Mouse (Mus musculus) central nervous system, embryonic 14 days (tissue): Measurements from ENCODE around the gene Tysnd1. TPM values are rescaled to one million over a fixed set of nuclear protein-coding genes. Genes with fewer than 3 reads are reported as not detected.

Source experiments
- polyA plus RNA-seq: library from polyadenylated mRNA; depleted of rRNA; stranded (reverse); fragments of >200 nt; gene quantifications from 2 replicates; pipeline ENCODE4 v1.2.3, GENCODE M21; 2012; rRNA removed

The Tysnd1 gene
- 37.0 and 39.0 TPM in 2 replicates for polyA plus RNA-seq

DNA sequence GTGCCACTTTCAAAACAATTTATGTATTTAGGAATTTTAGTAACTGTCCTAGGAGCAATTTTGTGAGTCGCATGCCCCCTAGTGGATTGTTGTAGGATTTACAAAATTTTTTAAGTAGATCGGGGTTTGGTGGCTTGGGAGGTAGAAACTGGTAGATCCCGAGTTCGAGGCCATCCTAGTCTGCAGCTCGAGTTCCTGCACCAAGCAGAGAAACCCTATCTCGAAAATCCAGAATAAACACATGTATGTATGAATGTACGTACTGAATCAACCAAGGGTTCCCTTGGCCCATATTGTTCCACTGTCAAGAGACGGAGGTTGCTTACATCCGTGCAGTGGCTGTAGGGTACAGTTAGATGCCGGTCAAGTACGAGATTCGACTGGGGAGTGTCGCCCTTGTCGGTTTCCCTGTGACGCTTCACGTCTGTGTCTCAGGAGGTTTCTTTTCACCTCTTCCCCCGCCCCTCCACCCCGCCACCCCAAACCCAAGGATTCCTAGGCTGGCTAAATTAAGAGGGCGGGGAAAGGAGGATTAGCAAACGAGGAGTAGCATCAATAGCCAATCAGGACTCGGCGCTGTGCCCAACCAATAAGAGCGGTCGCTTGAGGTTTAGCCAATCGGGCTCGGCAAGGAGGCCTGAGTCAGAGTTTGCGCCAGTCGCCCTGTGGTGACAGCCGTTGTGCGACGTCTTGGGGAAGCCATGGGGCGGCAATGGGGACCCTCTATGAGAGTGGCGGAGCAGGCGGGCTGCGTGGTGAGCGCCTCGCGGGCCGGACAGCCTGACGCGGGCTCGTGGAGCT lies at the start of gene Tysnd1:
TSS of gene Tysnd1 (plus strand) at position 645 of the 801 bp plus-strand sequence.

DNA sequence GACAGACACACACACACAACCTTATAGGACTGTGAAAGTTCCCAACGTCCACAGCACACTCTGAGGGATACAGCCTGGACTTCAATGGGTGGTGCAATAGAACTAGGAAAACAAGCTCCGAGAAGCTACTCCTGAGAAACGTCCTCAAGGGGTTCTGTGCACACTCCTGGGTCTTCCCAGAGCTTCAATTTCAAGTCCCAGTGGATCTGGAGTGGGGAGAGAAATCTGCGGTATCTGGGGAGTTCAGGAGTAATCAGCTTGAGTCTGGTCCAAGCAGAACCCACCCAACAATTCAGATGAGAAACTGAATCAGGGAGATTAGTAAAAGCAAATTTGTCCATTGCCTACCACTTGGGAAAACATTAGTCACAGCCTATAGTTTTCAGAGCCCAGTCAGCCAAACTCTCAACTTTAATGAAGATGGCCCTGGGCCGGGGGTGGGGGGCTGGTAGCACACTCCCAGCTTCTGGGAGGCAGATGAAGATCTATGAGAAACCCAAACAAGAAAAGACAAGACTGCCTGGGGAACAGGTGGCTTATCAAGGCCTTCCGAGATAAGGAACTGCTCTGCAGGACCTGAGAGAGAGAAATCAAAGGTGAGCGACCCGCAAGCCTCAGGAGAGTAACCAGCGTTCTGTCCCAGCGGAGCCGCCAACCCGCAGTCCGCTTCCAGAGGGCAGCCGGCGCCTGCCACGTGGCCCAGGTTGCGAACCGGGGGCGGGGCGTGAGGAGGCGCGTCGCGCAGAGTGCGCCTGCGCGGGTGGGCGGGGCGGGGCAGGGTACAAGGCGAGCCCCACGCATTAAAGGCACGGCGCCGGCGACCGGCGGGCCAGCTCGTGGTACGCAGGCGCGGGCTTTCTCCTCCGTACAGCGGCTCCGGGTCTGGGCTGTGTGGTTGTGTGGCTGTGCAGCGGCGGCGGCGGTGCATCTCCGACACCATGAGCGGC lies 47.3 kb upstream of the Tysnd1 start, which contains the start of gene Ppa1:
TSS of gene Ppa1 (plus strand) at position 763 of the 947 bp plus-strand sequence.

DNA sequence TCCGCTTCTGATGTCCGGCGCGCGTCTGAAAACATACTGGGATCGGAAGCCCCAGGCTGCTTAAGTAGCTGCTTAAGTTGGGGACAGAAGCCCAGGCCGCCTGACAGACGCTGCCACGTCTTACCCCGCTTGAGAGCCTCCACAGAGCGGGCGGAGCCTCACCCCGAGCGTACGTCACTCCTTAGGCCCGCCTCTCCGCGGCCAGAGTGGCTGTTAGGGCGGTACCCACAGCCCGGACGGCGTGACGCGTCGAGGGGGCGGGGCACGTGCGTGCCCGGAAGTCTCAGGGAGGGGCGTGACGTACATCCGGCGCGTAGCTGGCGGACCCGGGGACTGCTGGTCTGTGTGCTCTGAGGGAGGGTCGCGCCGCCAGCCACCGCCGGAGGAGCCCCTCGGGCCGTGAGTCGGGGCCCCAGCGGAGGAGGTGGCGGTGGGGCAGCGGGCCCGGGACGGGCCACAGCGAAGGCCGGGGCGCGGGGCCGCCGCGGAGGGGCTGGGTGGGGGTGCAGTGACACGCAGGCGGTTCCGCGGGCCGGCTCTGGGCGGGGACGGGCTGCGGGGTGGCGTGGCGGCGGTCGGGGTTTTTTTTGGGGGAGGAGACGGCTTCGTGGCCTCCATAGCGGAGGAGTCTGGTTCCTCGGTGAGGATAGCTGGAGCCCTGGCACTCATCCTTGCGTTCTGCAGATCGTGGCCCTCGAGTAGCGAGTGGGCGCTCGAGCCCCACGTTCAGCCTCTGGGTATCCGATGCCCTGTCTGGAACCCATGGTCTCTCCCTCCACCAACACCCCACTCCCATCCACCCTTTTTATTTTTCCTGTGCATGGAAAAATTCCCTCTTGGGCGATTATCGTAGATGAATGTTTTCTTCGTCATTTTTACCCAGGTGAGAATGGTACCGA lies 15.1 kb upstream of the Tysnd1 start, which contains the start of gene Sar1a:
TSS of gene Sar1a (plus strand) at position 285 of the 899 bp plus-strand sequence.

DNA sequence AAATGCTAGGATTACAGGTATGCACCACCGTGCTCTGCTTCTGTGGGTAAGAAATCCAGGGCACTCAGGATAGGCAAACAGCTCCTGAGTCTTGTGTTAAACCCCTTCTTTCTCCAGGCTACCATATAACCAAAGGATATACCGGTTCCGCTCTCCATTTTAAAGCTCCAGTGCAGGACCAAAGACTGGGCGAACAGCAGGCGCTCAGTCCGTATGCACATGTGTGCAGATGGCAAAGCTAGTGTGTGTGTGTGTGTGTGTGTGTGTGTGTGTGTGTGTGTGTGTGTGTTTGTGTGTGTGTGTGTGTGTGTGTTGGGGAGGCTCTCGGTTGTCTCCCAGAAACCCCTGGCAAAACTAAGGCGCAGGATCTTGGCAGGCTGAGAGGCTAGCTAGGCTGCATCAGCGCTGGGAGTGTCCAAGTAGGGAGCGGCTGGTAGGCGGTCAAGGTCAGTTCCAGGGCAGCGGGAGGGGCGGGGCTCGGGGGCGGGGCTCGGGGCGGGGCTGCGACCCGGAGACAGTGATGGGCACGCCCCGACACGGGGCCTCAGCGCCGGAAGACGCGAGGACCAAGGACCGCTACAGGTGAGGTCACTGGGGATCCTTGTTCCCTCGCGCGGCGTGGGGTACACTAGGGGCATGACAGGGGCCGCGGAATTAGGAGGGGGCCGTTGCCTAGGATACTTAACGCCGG lies 19.6 kb downstream of the Tysnd1 start, which contains the start of gene Aifm2:
TSS of gene Aifm2 (plus strand) at position 493 of the 691 bp plus-strand sequence.

Other genes starting within 250 kb of the Tysnd1 start
- 57.4 and 65.0 TPM in 2 replicates for gene Eif4ebp2, start 242.9 kb upstream of the Tysnd1 start, polyA plus RNA-seq
- 19.3 and 21.8 TPM in 2 replicates for gene Lrrc20, start 219.7 kb upstream of the Tysnd1 start, polyA plus RNA-seq
- gene Npffr1, start 100.0 kb upstream of the Tysnd1 start, polyA plus RNA-seq, result 0.42 and 0.46 TPM in 2 replicates
- 137 and 164 TPM in 2 replicates for gene Ppa1, start 47.0 kb upstream of the Tysnd1 start, polyA plus RNA-seq
- gene Sar1a, start 15.2 kb upstream of the Tysnd1 start, polyA plus RNA-seq, result 116 and 128 TPM in 2 replicates
- gene Aifm2, start 19.7 kb downstream of the Tysnd1 start, polyA plus RNA-seq, result 6.5 and 9.4 TPM in 2 replicates
- gene H2afy2, start 88.6 kb downstream of the Tysnd1 start, polyA plus RNA-seq, result 148 and 151 TPM in 2 replicates